In the genomic region with DNA sequence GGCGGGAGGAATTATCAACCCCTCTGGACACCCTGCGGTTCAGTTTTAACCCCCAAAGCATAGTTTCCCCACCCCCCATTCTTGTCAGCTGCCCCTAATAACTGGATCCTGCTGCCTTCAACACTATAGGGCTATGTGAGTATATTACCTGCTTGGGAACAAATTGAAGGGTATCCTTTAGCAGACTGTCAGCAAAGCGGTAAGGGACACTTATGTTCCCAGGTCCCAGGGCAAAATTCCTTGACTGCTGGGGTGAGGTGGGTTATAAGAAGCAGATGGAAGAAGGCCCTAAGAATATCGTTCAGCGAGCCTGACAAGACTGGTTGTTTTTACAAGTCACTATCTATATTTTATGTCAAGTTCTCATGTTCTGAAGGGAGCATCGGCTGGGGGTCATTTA, we compare ENCODE assay signal across 23 mouse cellular contexts. TPM values are rescaled to one million over a fixed set of nuclear protein-coding genes. Genes with fewer than 3 reads are reported as not detected.
A peak's percentile ranks its signal among the peaks of the same experiment; 100 is the strongest.
DNase-seq lines count a peak whose midpoint lies in the region; ATAC-seq lines count a peak whose summit lies in the region.
"Had no signal": no experiment of that assay in that cellular context is flagged by ENCODE, and none has a peak within 500 bp of the region (broad histone marks: within the 10 kb centered on the region; RNA-seq: fewer than 3 reads in every experiment).

No protein-coding gene starts in this region.

- no peaks in the 10 kb centered on the region for H3K9me3 ChIP-seq in forebrain, embryonic 10.5 days
- no peaks in the 10 kb centered on the region for H3K9me3 ChIP-seq in forebrain, embryonic 15.5 days
- no peaks in the 10 kb centered on the region for H3K9me3 ChIP-seq in neural tube, embryonic 15.5 days (replicated peaks)
- H3K9me3 ChIP-seq: heart, embryonic 15.5 days had no signal

- H3K27ac ChIP-seq in forebrain, embryonic 10.5 days, result no peak overlapping the region
- no peak overlapping the region for H3K27ac ChIP-seq in forebrain, embryonic 15.5 days (replicated peaks)
- no peak overlapping the region for H3K27ac ChIP-seq in neural tube, embryonic 15.5 days (replicated peaks)
- H3K27ac ChIP-seq: heart, adult 2 months; heart, embryonic 15.5 days; kidney, postnatal 0 days had no signal

- peak; percentile 39 for DNase-seq in forebrain, embryonic 10.5 days (ENCODE audit: extremely low spot score, low spot score)
- DNase-seq in neural tube, embryonic 10.5 days (ENCODE audit: extremely low spot score, low spot score), result peak; percentile 35
- DNase-seq in forelimb bud, embryonic 11.5 days (ENCODE audit: low read depth, low spot score), result peak; percentile 17
- no peak for DNase-seq in heart, adult 8-10 months (ENCODE audit: low spot score)
- DNase-seq in gastrocnemius, postnatal 36 days, result no peak
- DNase-seq: adrenal gland, postnatal 10 days; cerebellum, adult 9-11 months; gastrocnemius, postnatal 14 days; heart, adult 2 months; liver, postnatal 0 days; lung, postnatal 10 days; retina, postnatal 1 day; thymus, postnatal 14 days had no signal

- intact Hi-C loops in gastrocnemius, postnatal 36 days (cut with DNase I), result no loop called here

- H3K36me3 ChIP-seq in forebrain, embryonic 10.5 days (replicated peaks), result peaks cover 5% of the 10 kb centered on the region; the same call in 1 of the 2 replicates
- H3K36me3 ChIP-seq in forebrain, embryonic 15.5 days, result no peaks in the 10 kb centered on the region
- no peaks in the 10 kb centered on the region for H3K36me3 ChIP-seq in neural tube, embryonic 15.5 days
- H3K36me3 ChIP-seq: heart, embryonic 15.5 days had no signal

- H3K4me2 ChIP-seq in forebrain, embryonic 15.5 days (replicated peaks), result no peak overlapping the region
- H3K4me2 ChIP-seq in neural tube, embryonic 15.5 days, result no peak overlapping the region
- H3K4me2 ChIP-seq: heart, embryonic 15.5 days had no signal

- H3K4me1 ChIP-seq in forebrain, embryonic 10.5 days, result peaks cover 46% of the 10 kb centered on the region
- H3K4me1 ChIP-seq in forebrain, embryonic 15.5 days, result peaks cover 8% of the 10 kb centered on the region; the same call in 1 of the 2 replicates
- H3K4me1 ChIP-seq in neural tube, embryonic 15.5 days, result peaks cover 8% of the 10 kb centered on the region

- ATAC-seq in forebrain, embryonic 15.5 days (replicated peaks), result no peak
- ATAC-seq in neural tube, embryonic 15.5 days (ENCODE audit: low FRiP score), result no peak
- ATAC-seq: CD4-positive, CD25-positive, alpha-beta regulatory T cell, adult 4 months; liver, postnatal 0 days; midbrain, embryonic 16.5 days; Patski had no signal

- peaks cover 99% of the 10 kb centered on the region for H3K27me3 ChIP-seq in forebrain, embryonic 10.5 days (ENCODE audit: poor library complexity, severe bottlenecking)
- peaks cover 79% of the 10 kb centered on the region for H3K27me3 ChIP-seq in forebrain, embryonic 15.5 days
- H3K27me3 ChIP-seq in neural tube, embryonic 15.5 days (replicated peaks), result peaks cover 91% of the 10 kb centered on the region

- no peak overlapping the region for H3K9ac ChIP-seq in forebrain, embryonic 15.5 days (replicated peaks)
- no peak overlapping the region for H3K9ac ChIP-seq in neural tube, embryonic 15.5 days (replicated peaks)
- H3K9ac ChIP-seq: heart, embryonic 15.5 days; liver, postnatal 0 days had no signal

- no peak overlapping the region for H3K4me3 ChIP-seq in forebrain, embryonic 10.5 days
- H3K4me3 ChIP-seq in forebrain, embryonic 15.5 days, result no peak overlapping the region
- H3K4me3 ChIP-seq in neural tube, embryonic 15.5 days (replicated peaks), result no peak overlapping the region
- H3K4me3 ChIP-seq: heart, adult 2 months had no signal

- WGBS in forebrain, embryonic 10.5 days, result 6% methylated on average over 6 of the region's 6 CpGs
- 10% methylated on average over 6 of the region's 6 CpGs for whole genome bisulfite sequencing in forebrain, embryonic 15.5 days
- 3% methylated on average over 6 of the region's 6 CpGs for WGBS in neural tube, embryonic 15.5 days

RNA-seq across cellular contexts. Expression of a gene that starts 6.3 kb away (rescaled TPM):
- polyA plus RNA-seq in forebrain, embryonic 10.5 days (2016; fragmentation: Nextera tagmentation; extraction: Ambion mirVana), result 9.7 and 10.9 TPM in 2 replicates
- polyA plus RNA-seq in forebrain, embryonic 15.5 days (2015; fragmentation: Nextera tagmentation; extraction: Ambion mirVana), result 0.08 and 0.49 TPM in 2 replicates
- 1.3 TPM in 1 of 2 replicates, not detected in the other for polyA plus RNA-seq in neural tube, embryonic 15.5 days (2015; fragmentation: Nextera tagmentation; extraction: Ambion mirVana)
- under 1 TPM; 0.23 to 0.38 (median 0.26) TPM for total RNA-seq in heart, adult 8-10 months (2022)
- total RNA-seq in gastrocnemius, postnatal 36 days (2021), result 10 to 100 TPM; 12.3 to 16.3 TPM
- total RNA-seq: hematopoietic stem cell, adult 5-6 weeks; liver, adult 2 months; megakaryocyte progenitor cell, adult 5-6 weeks had no signal
- polyA plus RNA-seq: CD4-positive, CD25-positive, alpha-beta regulatory T cell, adult 4 months; liver, adult 2 months; liver, postnatal 0 days; Patski had no signal

Comparison
In these comparisons a context has a peak if more than half of its experiments do, and no peak if none do; other contexts are left out.
1. DNase-seq: peak in forebrain, embryonic 10.5 days (single experiment), neural tube, embryonic 10.5 days (single experiment) and forelimb bud, embryonic 11.5 days (single experiment); none in heart, adult 8-10 months (single experiment) and gastrocnemius, postnatal 36 days (0 of 2).